Mouse (Mus musculus): ENCODE data around the gene Cdca3. TPM values are rescaled to one million over a fixed set of nuclear protein-coding genes. Genes with fewer than 3 reads are reported as not detected.
A peak's percentile ranks its signal among the peaks of the same experiment; 100 is the strongest.

Cdca3 gene
- polyA plus RNA-seq, 1 experiment from 2014 or later, result 188 TPM

- H3K4me1 ChIP-seq, result peaks cover 40% of the 10 kb centered on the region
- H3K9me3 ChIP-seq, result no peaks in the 10 kb centered on the region
- H3K27me3 ChIP-seq, result peaks cover 69% of the 10 kb centered on the region
- no peak overlapping the region for H3K4me3 ChIP-seq
- 78% methylated on average over 19 of the region's 19 CpGs for WGBS
- no peak for ATAC-seq (ENCODE audit: borderline replicate concordance, extremely low read depth, low FRiP score, low TSS enrichment)
- H3K9ac ChIP-seq, result no peak overlapping the region
- no peaks in the 10 kb centered on the region for H3K36me3 ChIP-seq
- H3K4me2 ChIP-seq, result no peak overlapping the region
- no peak overlapping the region for H3K27ac ChIP-seq
Measured at GRCm38 (mm10) chr6:124861266-124861665, 31.9 kb downstream of the Cdca3 start.

DNA sequence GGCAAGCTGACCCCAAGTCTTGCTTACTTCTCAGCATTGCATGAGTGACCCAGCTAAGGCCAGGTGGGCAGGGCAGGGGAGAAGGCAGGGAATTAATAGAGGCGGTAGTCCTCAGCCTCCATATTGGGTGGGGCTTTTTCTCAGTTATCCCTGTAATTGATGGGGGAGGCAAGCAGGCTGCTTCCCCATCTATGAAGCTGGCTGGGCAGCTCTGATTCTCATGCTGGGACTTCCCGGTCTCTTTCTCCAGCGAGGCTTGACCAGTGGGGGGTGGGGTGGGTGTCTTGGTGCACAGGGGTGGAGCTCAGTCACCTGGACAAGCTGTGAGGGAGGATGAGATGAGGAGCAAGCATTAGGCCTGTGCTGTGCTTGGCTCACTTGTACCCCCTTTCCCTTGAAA is 32.5 kb downstream of the Cdca3 start:
- Histone ChIP-seq H3K4me2 (no peak overlapping the region), H3K9me3 (no peaks in the 10 kb centered on the region), H3K9ac (no peak overlapping the region), H3K27me3 (peaks cover 74% of the 10 kb centered on the region), H3K4me1 (peaks cover 35% of the 10 kb centered on the region), H3K27ac (no peak overlapping the region), H3K4me3 (no peak overlapping the region), H3K36me3 (no peaks in the 10 kb centered on the region)
- 36% methylated on average over 3 of the region's 3 CpGs for WGBS
- ATAC-seq (ENCODE audit: borderline replicate concordance, extremely low read depth, low FRiP score, low TSS enrichment), result no peak

DNA sequence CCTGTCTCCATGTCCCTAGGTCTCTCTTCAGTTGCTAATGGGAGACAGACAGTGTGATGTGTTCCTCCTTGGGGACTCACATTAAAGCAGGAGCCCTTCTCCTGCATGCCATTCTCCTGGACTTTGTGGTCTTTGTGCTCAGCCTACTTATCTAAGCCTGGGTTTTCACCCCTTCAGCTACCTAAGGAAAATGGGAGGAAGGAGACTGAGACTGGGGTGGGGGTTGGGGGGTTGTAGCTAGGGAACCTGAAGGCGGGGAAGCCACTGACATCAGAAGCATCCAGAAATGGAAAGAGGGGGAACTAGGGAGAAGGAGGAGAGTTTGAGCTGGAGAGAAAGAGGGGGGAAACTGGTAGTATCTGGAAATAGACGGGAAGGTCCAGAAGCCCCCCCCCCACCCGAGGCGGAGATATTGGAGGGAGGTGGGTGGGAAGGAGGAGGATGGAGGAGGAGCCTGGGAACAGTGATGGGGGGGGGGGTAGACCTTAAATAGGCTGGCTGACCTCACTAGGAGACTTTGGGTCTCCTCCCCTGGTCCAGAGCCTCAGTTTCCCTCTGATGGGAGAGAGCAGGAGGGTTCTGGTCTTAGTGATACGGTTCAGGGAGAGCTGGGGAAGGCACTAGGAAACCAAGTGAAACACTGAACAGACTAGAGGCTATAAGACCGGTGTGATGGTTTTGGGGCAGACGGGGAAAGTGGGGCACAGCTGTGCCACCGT is 33.2 kb downstream of the Cdca3 start:
- no peak for ATAC-seq (ENCODE audit: borderline replicate concordance, extremely low read depth, low FRiP score, low TSS enrichment)
- H3K9ac ChIP-seq, result no peak overlapping the region
- H3K36me3 ChIP-seq, result no peaks in the 10 kb centered on the region
- H3K4me2 ChIP-seq, result peak overlapping the region; percentile 96
- H3K27ac ChIP-seq, result no peak overlapping the region
- 12% methylated on average over 8 of the region's 8 CpGs for WGBS
- H3K9me3 ChIP-seq, result no peaks in the 10 kb centered on the region
- 0 out of 2 replicates have a peak overlapping the region, but pooled peaks have one; percentile 50 for H3K4me3 ChIP-seq
- H3K4me1 ChIP-seq, result peaks cover 34% of the 10 kb centered on the region
- peaks cover 77% of the 10 kb centered on the region for H3K27me3 ChIP-seq

- H3K27me3 ChIP-seq, result peaks cover 77% of the 10 kb centered on the region
- H3K4me1 ChIP-seq, result peaks cover 28% of the 10 kb centered on the region
- H3K4me3 ChIP-seq, result peak overlapping the region; percentile 50
- WGBS, result 2% methylated on average over 15 of the region's 16 CpGs
- H3K27ac ChIP-seq, result no peak overlapping the region
- H3K36me3 ChIP-seq, result no peaks in the 10 kb centered on the region
- no peaks in the 10 kb centered on the region for H3K9me3 ChIP-seq
- H3K9ac ChIP-seq, result peak overlapping the region; percentile 50
- peak overlapping the region; percentile 96 for H3K4me2 ChIP-seq
- ATAC-seq (ENCODE audit: borderline replicate concordance, extremely low read depth, low FRiP score, low TSS enrichment), result peak; percentile 5; the same call in 1 of the 2 replicates
Measured at GRCm38 (mm10) chr6:124863125-124863657, 33.8 kb downstream of the Cdca3 start.

DNA sequence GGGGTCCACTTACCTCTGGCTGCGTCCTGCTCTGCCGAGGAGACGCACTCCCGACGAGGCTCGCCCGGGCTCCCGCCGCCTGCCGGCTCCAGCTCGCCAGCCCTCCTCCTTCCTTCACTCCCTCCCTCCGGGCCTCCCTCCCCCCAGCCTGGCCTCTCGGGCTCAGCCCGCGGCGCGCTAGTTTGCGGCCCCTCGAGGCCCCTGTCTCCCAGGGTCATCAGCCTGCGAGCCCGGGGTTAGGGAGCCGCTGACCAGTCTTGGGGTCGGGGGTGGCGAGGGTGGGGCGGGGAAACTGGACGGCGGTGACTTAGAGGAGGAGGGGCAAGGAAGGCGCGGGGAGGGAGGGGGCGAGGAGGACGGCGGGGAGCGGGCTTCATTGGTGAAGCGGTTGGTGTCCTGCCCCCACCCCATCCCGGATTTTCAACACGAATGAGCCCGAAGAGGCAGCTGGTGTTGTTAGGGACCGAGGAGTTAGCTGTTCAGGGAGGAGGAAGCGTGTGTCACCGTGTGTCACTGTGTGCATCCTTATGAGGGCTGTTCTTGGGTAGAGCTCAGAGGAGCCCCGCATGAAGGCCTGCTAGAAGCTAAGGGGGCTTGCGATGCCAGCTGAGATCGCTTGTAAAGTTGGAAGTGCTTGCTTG is 34.4 kb downstream of the Cdca3 start, which contains the start of gene Gpr162:
Gene Gpr162 (minus strand): TSS at position 326 of the 641 bp plus-strand sequence.
- WGBS, result 1% methylated on average over 38 of the region's 43 CpGs
- H3K27me3 ChIP-seq, result peaks cover 73% of the 10 kb centered on the region

GRCm38 (mm10) chr6:124865766-124866362 is 36.5 kb downstream of the Cdca3 start:
- H3K36me3 ChIP-seq, result no peaks in the 10 kb centered on the region
- 33% methylated on average over 18 of the region's 18 CpGs for WGBS
- H3K4me2 ChIP-seq, result no peak overlapping the region
- no peak for ATAC-seq (ENCODE audit: borderline replicate concordance, extremely low read depth, low FRiP score, low TSS enrichment)
- H3K9ac ChIP-seq, result no peak overlapping the region
- no peak overlapping the region for H3K4me3 ChIP-seq
- H3K9me3 ChIP-seq, result no peaks in the 10 kb centered on the region
- H3K4me1 ChIP-seq, result peaks cover 16% of the 10 kb centered on the region
- H3K27me3 ChIP-seq, result peaks cover 58% of the 10 kb centered on the region
- no peak overlapping the region for H3K27ac ChIP-seq

More for the DNA sequence above, 34.4 kb downstream of the Cdca3 start, which contains the start of gene Gpr162:
- Histone ChIP-seq H3K27ac (no peak within 1 kb of the TSS), H3K4me2 (peak within 1 kb of the TSS; percentile 96), H3K9ac (peak within 1 kb of the TSS; percentile 50), H3K36me3 (no peaks in the 10 kb centered on the region), H3K4me1 (peaks cover 23% of the 10 kb centered on the region), H3K9me3 (no peaks in the 10 kb centered on the region), H3K4me3 (peak within 1 kb of the TSS; percentile 50)
- ATAC-seq (ENCODE audit: borderline replicate concordance, extremely low read depth, low FRiP score, low TSS enrichment), result peak; percentile 66; the same call in 1 of the 2 replicates

GRCm38 (mm10) chr6:124866560-124866959 is 37.2 kb downstream of the Cdca3 start:
- Histone ChIP-seq H3K9me3 (no peaks in the 10 kb centered on the region), H3K36me3 (no peaks in the 10 kb centered on the region), H3K27me3 (peaks cover 51% of the 10 kb centered on the region), H3K4me2 (no peak overlapping the region), H3K4me1 (peaks cover 16% of the 10 kb centered on the region), H3K9ac (no peak overlapping the region), H3K27ac (no peak overlapping the region), H3K4me3 (no peak overlapping the region)
- ATAC-seq (ENCODE audit: borderline replicate concordance, extremely low read depth, low FRiP score, low TSS enrichment), result no peak
- WGBS, result 54% methylated on average over 6 of the region's 7 CpGs

- no peak overlapping the region for H3K4me3 ChIP-seq
- WGBS, result 32% methylated on average over 2 of the region's 3 CpGs
Measured at GRCm38 (mm10) chr6:124874348-124874747, 45.0 kb downstream of the Cdca3 start.

GRCm38 (mm10) chr6:124879390-124879789 is 50.0 kb downstream of the Cdca3 start:
- H3K36me3 ChIP-seq, result no peaks in the 10 kb centered on the region
- 38% methylated on average over 6 of the region's 6 CpGs for WGBS

More at GRCm38 (mm10) chr6:124874348-124874747, 45.0 kb downstream of the Cdca3 start:
- Histone ChIP-seq H3K9me3 (no peaks in the 10 kb centered on the region), H3K27me3 (no peaks in the 10 kb centered on the region), H3K27ac (no peak overlapping the region), H3K4me1 (no peaks in the 10 kb centered on the region), H3K9ac (no peak overlapping the region), H3K36me3 (no peaks in the 10 kb centered on the region), H3K4me2 (no peak overlapping the region)
- no peak for ATAC-seq (ENCODE audit: borderline replicate concordance, extremely low read depth, low FRiP score, low TSS enrichment)

GRCm38 (mm10) chr6:124881821-124882220 is 52.5 kb downstream of the Cdca3 start:
- WGBS, result 90% methylated on average over 9 of the region's 9 CpGs
- no peaks in the 10 kb centered on the region for H3K36me3 ChIP-seq
- no peaks in the 10 kb centered on the region for H3K4me1 ChIP-seq
- no peak overlapping the region for H3K9ac ChIP-seq
- H3K4me3 ChIP-seq, result no peak overlapping the region
- no peaks in the 10 kb centered on the region for H3K27me3 ChIP-seq
- no peak overlapping the region for H3K4me2 ChIP-seq
- no peak overlapping the region for H3K27ac ChIP-seq
- ATAC-seq (ENCODE audit: borderline replicate concordance, extremely low read depth, low FRiP score, low TSS enrichment), result no peak
- H3K9me3 ChIP-seq, result no peaks in the 10 kb centered on the region

More at GRCm38 (mm10) chr6:124879390-124879789, 50.0 kb downstream of the Cdca3 start:
- Histone ChIP-seq H3K27me3 (no peaks in the 10 kb centered on the region), H3K27ac (no peak overlapping the region), H3K4me3 (no peak overlapping the region), H3K4me2 (no peak overlapping the region), H3K4me1 (no peaks in the 10 kb centered on the region), H3K9ac (no peak overlapping the region), H3K9me3 (no peaks in the 10 kb centered on the region)
- ATAC-seq (ENCODE audit: borderline replicate concordance, extremely low read depth, low FRiP score, low TSS enrichment), result no peak
